Mouse (Mus musculus) spleen, adult 2 months (tissue): Measurements from ENCODE around the gene Wfs1.

Source experiments
- CTCF ChIP-seq: fragments of 200-500 bp; IDR thresholded peaks from 2 replicates; pipeline ENCODE4 v1.5.1; 2011; ENCODE audit warnings: mild to moderate bottlenecking, inconsistent platforms; ENCODE audit not compliant: insufficient read depth, insufficient read length, insufficient replicate concordance; ENCODE audit errors: extremely low read depth
- POLR2A ChIP-seq: fragments of 200-500 bp; IDR thresholded peaks from 2 replicates; pipeline ENCODE4 v1.6.1; 2011; ENCODE audit warnings: low read depth, low read length, inconsistent platforms

GRCm38 (mm10) chr5:36929376-36929775, 59.6 kb downstream of the Wfs1 start:
- TF ChIP-seq CTCF (no peak), POLR2A (no peak)
